Mouse (Mus musculus) liver, postnatal 0 days (tissue): Measurements from ENCODE around the gene Cdk8. TPM values are rescaled to one million over a fixed set of nuclear protein-coding genes. Genes with fewer than 3 reads are reported as not detected.

ENCODE experiments used
- ATAC-seq: fragments of 200-750 bp; cut with Nextera tagmentation; 2 replicates; pipeline ENCODE4 v1.8.0; 2017; ENCODE audit warnings: mild to moderate bottlenecking, moderate library complexity
- DNase-seq: peaks from one replicate; pipeline ENCODE4 v3.0.0-alpha.2; 2016
- H3K27ac ChIP-seq: fragments of 300-500 bp; sonication (generic); 2 replicates; pipeline ENCODE4 v1.5.1; 2014; ENCODE audit warnings: antibody characterized with exemption, moderate library complexity, mild to moderate bottlenecking, low read depth
- H3K27me3 ChIP-seq: fragments of 300-500 bp; sonication (generic); 2 replicates; pipeline ENCODE4 v1.6.1; 2014; ENCODE audit warnings: low read length, control low read depth, mixed read lengths; ENCODE audit not compliant: insufficient read depth
- H3K36me3 ChIP-seq: fragments of 300-500 bp; sonication (generic); replicated peaks from 2 replicates; pipeline ENCODE4 v1.6.1; 2014; ENCODE audit warnings: mild to moderate bottlenecking, control low read depth, low read length, moderate library complexity, mixed read lengths; ENCODE audit not compliant: insufficient read depth
- H3K4me1 ChIP-seq: fragments of 300-500 bp; sonication (generic); 2 replicates; pipeline ENCODE4 v1.6.1; 2014; ENCODE audit warnings: antibody characterized with exemption, mild to moderate bottlenecking, control low read depth; ENCODE audit not compliant: insufficient read depth
- H3K4me2 ChIP-seq: fragments of 300-500 bp; sonication (generic); 2 replicates; pipeline ENCODE4 v1.6.1; 2014; ENCODE audit warnings: low read depth, mild to moderate bottlenecking, low read length, moderate library complexity, mixed read lengths
- H3K4me3 ChIP-seq: fragments of 300-500 bp; sonication (generic); 2 replicates; pipeline ENCODE4 v1.5.1; 2014; ENCODE audit warnings: low read depth, low read length
- H3K9ac ChIP-seq: fragments of 300-500 bp; sonication (generic); replicated peaks from 2 replicates; pipeline ENCODE4 v1.6.1; 2014; ENCODE audit warnings: mild to moderate bottlenecking, moderate library complexity
- H3K9me3 ChIP-seq: fragments of 300-500 bp; sonication (generic); 2 replicates; pipeline ENCODE4 v1.6.1; 2016; ENCODE audit warnings: mild to moderate bottlenecking, control low read depth, low read length, mixed read lengths
- CTCF ChIP-seq: sonication (generic); IDR thresholded peaks from 2 replicates; pipeline ENCODE4 v1.5.1; 2016; ENCODE audit warnings: antibody characterized with exemption, low read depth
- EP300 ChIP-seq: IDR thresholded peaks from 2 replicates; pipeline ENCODE4 v1.6.1; 2016; ENCODE audit warnings: antibody characterized with exemption, low read depth, mild to moderate bottlenecking
- WGBS: fragments of 180-500 bp; shearing (Covaris S2); extraction: QIAGEN DNeasy Blood & Tissue Kit; methylation state at CpG from one replicate; pipeline ENCODE4 v1.1.7; 2014; ENCODE audit not compliant: insufficient replicate concordance; 5-methylcytosine and 5-hydroxymethylcytosine counted together
- polyA plus RNA-seq: library from polyadenylated mRNA; unstranded; fragments of >200 nt; fragmentation: Nextera tagmentation; extraction: Ambion mirVana; gene quantifications from 2 replicates; pipeline ENCODE4 v1.2.1, GENCODE M21; 2015

Gene Cdk8
- polyA plus RNA-seq, 1 experiment from 2014 or later = 11.4 TPM

DNA sequence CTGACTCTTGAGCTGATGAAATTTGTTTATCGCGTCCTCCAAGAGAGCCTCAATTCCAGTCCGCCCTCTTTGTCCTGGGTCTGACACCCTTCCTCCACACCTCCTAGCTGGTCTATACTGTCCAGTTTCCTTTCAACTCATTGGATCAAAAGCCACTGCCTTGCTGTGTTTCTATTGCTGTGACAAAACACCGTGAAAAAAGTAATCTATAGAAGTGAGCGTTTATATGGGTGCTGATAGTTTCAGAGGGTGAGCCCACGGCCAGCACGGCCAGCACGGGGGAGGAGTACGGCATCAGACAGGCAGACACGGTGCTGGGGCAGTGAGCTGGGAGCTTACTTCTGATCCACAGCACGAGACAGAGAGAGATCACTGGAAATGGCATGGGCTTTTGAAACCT, 100.1 kb downstream of the Cdk8 start:
- no peak overlapping the region for H3K4me2 ChIP-seq
- H3K9ac ChIP-seq = no peak overlapping the region
- TF ChIP-seq CTCF = no peak
- no peaks in the 10 kb centered on the region for H3K36me3 ChIP-seq
- DNase-seq (no peak), ATAC-seq (no peak)
- H3K27me3 ChIP-seq = no peaks in the 10 kb centered on the region
- H3K4me3 ChIP-seq = no peak overlapping the region
- no peak overlapping the region for H3K27ac ChIP-seq
- H3K4me1 ChIP-seq = peaks cover 3% of the 10 kb centered on the region; the same call in 1 of the 2 replicates
- H3K9me3 ChIP-seq = no peaks in the 10 kb centered on the region
- WGBS = 83% methylated on average over 11 of the region's 11 CpGs

DNA sequence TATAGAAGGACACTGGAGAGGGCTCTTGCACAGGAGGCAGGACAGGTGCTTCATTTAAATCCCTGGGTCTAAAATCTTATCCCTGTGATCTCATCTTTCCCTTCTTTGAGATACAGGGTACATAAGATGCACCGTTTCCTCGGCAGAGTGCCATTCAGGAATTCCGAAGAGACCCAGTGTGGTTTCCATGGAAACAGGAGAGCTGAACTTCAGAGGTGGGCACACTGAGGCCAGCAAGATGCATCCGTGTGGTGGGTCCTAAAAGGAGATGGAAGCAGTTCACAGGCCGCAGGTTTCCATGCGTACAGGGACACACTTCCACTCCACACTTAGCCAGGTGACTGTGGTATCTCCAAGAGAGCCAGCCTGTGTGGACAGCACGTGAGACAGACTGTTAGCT, 101.5 kb downstream of the Cdk8 start:
- no peaks in the 10 kb centered on the region for H3K36me3 ChIP-seq
- TF ChIP-seq EP300 (no peak), CTCF (no peak)
- no peak for ATAC-seq
- H3K27me3 ChIP-seq = no peaks in the 10 kb centered on the region
- H3K4me3 ChIP-seq = no peak overlapping the region
- no peak overlapping the region for H3K27ac ChIP-seq
- 73% methylated on average over 7 of the region's 7 CpGs for WGBS
- no peak for DNase-seq
- no peak overlapping the region for H3K9ac ChIP-seq
- no peaks in the 10 kb centered on the region for H3K9me3 ChIP-seq
- peaks cover 3% of the 10 kb centered on the region; the same call in 1 of the 2 replicates for H3K4me1 ChIP-seq
- no peak overlapping the region for H3K4me2 ChIP-seq

DNA sequence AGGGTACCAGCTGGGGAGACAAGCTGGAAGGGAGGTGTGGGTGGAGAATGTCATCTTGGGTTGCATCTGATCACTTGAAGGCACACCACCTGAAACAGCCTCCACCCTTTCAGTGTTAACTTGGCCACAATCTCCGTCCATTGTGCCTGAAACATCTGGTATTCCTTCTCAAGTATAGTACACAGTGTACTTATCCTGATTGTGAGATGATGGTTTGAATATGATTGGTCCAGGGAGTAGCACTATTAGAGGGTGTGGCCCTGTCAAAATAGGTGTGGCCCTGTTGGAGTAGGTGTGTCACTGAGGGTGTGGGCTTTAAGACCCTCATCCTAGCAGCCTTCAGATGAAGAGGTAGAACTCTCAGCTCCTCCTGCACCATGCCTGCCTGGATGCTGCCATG, 103.4 kb downstream of the Cdk8 start:
- Histone ChIP-seq H3K36me3 (no peaks in the 10 kb centered on the region), H3K4me2 (no peak overlapping the region), H3K9ac (no peak overlapping the region), H3K27ac (no peak overlapping the region), H3K27me3 (no peaks in the 10 kb centered on the region), H3K9me3 (no peaks in the 10 kb centered on the region), H3K4me3 (no peak overlapping the region), H3K4me1 (peaks cover 3% of the 10 kb centered on the region; the same call in 1 of the 2 replicates)
- 61% methylated on average over 1 of the region's 1 CpGs for WGBS
- ATAC-seq = no peak
- TF ChIP-seq CTCF (no peak), EP300 (no peak)
- DNase-seq = no peak

DNA sequence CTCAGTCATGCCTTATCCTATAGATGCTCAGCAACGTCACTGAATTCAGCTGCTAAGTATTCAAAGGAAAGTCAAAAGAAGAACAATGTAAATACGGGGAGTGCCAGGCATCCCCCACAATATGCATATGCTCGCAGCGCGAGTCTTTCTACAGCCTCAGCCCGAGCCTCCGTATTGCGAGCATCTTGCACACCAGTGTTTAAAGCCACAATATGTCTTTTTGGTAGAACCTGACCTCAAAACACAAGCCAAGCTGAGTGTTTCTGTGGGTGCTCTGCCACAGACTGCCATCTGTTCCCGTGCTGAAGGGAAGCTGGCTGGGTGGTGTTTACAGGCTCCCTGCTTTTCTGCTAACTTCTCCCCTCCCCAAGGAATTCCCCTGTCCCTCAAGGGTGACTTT, 107.0 kb downstream of the Cdk8 start:
- H3K4me2 ChIP-seq = no peak overlapping the region
- no peaks in the 10 kb centered on the region for H3K9me3 ChIP-seq
- no peaks in the 10 kb centered on the region for H3K4me1 ChIP-seq
- no peak overlapping the region for H3K9ac ChIP-seq
- TF ChIP-seq EP300 (no peak), CTCF (no peak)
- H3K27ac ChIP-seq = no peak overlapping the region
- WGBS = 62% methylated on average over 9 of the region's 9 CpGs
- H3K36me3 ChIP-seq = no peaks in the 10 kb centered on the region
- DNase-seq = no peak
- no peak for ATAC-seq
- H3K4me3 ChIP-seq = no peak overlapping the region
- no peaks in the 10 kb centered on the region for H3K27me3 ChIP-seq

DNA sequence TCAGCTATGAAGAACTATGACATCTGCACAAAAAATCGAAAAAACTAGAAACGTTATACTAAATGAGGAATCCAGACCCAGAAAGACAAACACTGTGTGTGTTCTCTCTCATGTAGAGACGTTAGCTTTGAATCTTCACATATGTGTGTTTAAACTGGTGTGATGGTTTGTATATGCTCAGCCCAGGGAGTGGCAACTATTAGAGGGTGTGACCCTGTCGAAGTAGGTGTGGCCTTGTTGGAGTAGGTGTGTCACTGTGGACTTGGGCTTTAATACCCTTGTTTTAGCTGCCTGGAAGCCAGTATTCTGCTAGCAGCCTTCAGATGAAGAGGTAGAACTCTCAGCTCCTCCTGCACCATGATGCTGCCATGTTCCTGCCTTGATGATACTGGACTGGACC, 109.0 kb downstream of the Cdk8 start:
- TF ChIP-seq CTCF (no peak), EP300 (no peak)
- 71% methylated on average over 4 of the region's 4 CpGs for WGBS
- 0 out of 2 replicates have a peak, but pooled peaks have one; percentile 38 for ATAC-seq

DNA sequence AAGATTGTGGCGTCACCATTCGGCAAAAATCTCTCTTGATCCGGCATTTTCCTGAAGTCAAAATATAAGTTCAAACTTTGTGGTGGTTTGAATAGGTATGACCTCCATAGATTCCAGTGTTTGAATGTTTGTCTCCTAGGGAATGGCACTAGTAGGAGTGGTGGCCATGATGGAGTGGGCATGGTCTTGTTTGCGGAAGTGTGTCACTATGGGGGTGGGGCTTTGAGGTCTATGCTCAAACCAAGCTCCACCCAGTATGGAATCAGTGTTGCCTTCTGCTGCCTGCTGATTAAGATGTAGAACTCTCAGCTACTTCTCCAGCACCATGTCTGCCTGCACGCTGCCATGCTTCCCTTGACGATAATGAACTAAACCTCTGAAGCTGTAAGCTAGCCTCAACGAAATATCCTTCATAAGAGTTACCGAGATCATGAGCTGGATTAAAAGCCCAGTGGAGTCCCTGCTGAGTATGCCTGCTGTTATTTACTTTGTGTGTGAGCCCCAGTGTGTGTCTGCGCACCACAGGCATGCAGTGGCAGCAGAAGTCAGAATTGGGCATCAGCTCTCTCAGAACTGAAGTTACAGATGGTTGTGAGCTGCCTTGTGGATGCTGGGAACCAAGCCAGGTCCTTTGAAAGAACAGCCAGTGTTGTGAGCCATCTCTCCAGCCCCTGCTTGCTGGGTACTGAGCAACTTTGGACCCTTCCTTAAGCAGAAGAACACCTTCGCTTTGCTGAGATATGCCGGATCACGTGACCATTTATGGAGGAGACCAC, 114.1 kb downstream of the Cdk8 start:
- WGBS = 81% methylated on average over 12 of the region's 12 CpGs
- H3K4me3 ChIP-seq = no peak overlapping the region
- H3K36me3 ChIP-seq = no peaks in the 10 kb centered on the region
- H3K4me1 ChIP-seq = no peaks in the 10 kb centered on the region
- TF ChIP-seq EP300 (no peak), CTCF (no peak)
- no peak overlapping the region for H3K27ac ChIP-seq
- H3K9ac ChIP-seq = no peak overlapping the region
- no peaks in the 10 kb centered on the region for H3K9me3 ChIP-seq
- DNase-seq = no peak
- no peak overlapping the region for H3K4me2 ChIP-seq
- no peak for ATAC-seq
- H3K27me3 ChIP-seq = no peaks in the 10 kb centered on the region

More for the DNA sequence above, 109.0 kb downstream of the Cdk8 start:
- Histone ChIP-seq H3K9ac (no peak overlapping the region), H3K36me3 (no peaks in the 10 kb centered on the region), H3K4me1 (no peaks in the 10 kb centered on the region), H3K27me3 (no peaks in the 10 kb centered on the region), H3K9me3 (no peaks in the 10 kb centered on the region), H3K27ac (no peak overlapping the region), H3K4me3 (no peak overlapping the region), H3K4me2 (no peak overlapping the region)
- DNase-seq = no peak
